Mouse (Mus musculus) ovary, postnatal 14 days (tissue): Measurements from ENCODE around the gene Ubxn6.
"Not testable (repeated sequence)": the region's sequence is repeated elsewhere in the genome, so short reads cannot be mapped to it uniquely, and the experiment has no call there.

Experiments
- DNase-seq: peaks from one replicate; pipeline ENCODE4 v3.0.0; 2022; ENCODE audit warnings: low spot score

Gene Ubxn6

DNA sequence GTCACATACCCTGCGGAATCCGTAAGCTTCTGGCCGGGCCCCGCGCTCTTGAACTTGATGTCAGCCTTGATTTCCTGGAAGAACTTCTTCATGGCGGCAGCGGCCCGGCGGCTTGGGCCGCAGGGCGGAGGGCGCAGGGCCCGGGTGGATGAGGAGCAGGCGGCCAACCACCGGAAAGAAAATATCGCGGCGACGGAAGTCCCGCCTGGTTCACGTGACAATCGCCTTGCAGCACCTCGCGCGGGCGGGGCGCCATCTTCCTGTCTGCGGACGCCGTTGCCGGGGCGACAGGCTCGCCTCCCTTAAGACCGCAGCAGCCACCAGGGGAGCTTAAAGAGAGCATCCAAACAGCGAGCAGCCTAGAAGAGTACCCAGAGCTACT lies at the start of gene Ubxn6:
Gene Ubxn6, minus strand, starts transcription at position 202 of the 382 bp plus-strand sequence.
- DNase-seq: peak; percentile 97

- no peak for DNase-seq
These were observed 49.0 kb upstream of the Ubxn6 start for GRCm38 (mm10) chr17:56123681-56124340.

GRCm38 (mm10) chr17:56123161-56123560 lies 48.3 kb upstream of the Ubxn6 start:
- no peak for DNase-seq

DNA sequence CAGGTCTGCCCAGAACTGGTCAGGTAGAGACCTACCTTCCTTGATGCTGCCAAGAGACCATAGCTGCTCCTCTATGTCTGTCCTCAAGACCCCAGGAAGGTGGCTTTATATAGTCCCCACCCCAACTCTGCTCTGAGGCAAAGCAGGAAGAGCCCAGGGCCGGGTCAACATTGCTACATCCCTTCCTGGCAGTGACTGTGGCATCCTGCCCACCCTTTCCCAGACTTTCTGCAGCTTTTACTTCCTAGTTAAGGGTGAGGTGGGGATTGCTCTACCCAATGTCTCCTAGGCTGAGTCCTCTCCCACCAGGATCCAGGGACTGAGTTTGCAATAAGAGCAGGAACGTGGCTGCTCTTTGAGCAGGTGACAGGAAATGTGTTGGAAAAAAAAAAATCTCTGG lies 47.0 kb upstream of the Ubxn6 start, which contains the start of gene Lrg1:
Gene Lrg1, minus strand, starts transcription at position 176 of the 400 bp plus-strand sequence.
- DNase-seq: no peak

DNA sequence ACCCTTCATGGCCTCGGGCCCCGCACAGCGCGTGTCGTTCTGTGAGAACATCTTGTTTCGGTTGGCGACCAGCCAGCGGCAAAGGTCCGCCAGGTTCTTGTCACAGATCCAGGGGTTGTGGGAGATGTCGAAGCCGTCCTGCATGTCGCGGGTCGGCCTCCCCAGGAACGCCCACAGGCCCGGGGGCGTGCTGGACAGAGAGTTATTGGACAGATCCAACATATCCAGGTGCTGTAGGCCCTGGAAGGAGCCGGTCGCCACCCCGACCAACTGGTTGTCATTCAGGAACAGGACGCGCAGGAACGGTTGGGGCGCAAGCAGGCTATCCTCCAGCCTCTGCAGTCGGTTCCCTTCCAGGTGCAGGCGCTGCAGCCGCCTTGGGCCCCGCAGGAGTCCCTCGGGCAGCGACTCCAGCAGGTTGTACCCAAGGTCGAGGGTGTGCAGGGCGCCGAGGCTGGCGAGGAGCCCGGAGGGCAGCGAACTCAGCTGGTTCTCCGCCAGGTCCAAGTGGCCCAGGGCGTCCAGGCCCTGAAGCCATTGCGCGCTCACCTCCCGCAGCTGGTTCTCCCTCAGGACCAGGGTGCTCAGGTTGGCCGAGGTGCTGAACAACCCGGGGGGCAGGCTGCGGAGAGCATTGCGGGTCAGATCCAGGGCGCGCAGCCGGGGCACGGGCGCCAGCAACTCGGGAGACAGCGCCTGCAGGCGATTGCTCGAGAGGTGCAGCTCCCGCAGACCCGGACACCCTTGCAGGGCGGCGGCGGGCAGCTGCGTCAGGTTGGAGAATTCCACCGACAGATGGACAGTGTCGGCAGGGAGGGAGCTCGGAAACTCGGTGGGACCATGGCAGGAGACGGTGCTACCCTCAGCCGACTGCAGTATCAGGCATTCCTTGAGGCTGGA lies 45.4 kb upstream of the Ubxn6 start:
- DNase-seq: no peak

- DNase-seq: no peak
These were observed 44.6 kb upstream of the Ubxn6 start for GRCm38 (mm10) chr17:56119431-56119830.

DNA sequence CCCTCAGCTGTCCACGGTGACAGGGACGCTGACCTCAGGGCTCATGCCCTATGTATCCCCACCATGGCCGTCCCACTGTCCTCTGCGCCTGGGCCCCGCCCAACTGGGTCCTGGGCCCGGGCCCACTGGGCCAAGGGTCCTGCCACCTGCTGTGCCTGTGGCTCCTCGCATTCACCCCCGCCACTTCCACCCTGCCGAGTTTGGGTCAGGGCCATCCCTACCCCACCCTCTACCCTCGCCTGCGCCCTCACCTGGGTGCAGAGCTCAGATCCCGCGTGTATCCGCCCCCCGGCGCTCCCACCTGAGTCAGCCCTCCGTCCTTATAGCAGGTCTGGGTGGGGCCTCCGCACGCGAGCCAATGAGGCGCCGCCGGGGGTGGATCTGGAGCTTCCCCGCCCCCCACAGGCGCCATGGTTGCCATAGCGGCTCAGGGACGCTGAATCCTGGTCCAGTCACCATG lies 42.5 kb upstream of the Ubxn6 start, which contains the start of gene Plin5:
Gene Plin5, minus strand, starts transcription at position 346 of the 460 bp plus-strand sequence.
- no peak for DNase-seq

GRCm38 (mm10) chr17:56116193-56116592 lies 41.4 kb upstream of the Ubxn6 start:
- no peak for DNase-seq

DNA sequence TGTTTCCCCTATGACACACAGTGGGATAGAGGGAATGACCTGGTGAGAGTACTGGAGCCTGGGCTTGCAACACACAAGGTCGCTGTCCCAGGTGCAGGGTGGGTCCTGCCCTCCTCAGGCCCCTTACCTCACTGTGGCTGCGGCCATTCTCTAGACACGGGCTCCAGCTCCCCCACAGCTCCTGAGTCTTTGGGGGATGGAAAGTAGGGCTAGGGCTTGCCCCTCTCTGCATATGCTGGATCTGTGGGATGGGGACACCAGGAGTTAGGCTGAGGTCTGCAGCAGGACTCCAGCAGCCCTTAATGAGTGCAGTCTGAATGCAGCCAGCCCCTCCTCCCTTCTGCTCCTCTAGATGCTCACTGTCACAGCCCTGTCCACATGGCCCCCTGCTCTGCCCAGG lies 37.9 kb upstream of the Ubxn6 start:
- no peak for DNase-seq

DNA sequence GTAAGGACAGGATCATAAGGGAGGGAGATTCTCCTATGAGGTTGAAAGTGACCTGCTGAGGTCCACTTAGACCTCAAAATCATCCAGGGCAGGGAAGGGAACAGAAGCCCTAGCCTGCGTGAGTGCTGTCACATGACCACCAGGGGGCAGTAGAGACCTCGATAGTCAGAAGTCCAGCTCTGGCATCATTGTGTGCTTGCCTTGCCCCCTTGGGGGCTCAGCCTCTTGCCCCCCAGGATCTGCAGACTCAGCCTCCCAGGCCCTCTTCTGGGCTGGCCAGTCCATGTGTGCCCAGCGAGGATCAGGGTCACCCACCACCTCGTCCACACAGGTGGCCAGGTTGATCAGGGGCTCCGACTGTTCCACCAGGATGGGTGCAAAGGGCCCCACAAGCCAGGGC lies 37.0 kb upstream of the Ubxn6 start:
- peak; percentile 50 for DNase-seq

DNA sequence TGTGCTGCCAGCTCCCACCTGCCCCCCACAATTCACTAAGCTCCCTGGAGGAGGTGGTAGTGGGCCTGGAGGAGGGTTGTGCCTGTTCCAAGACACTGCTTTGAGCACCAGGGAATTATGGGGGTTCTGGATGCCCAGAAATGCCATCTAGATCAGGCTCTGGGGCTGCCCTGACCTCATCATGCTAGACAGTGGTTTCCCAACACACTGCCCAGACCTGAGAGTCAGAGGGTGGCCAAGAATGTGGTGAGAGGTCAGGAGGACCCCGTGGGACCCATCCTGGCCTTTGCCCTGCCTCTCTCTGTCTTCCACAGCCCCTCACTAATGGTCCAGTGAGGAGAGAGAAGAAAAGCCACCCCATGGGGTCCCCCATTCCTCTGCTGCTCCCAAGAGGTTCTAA lies 36.2 kb upstream of the Ubxn6 start:
- no peak for DNase-seq

DNA sequence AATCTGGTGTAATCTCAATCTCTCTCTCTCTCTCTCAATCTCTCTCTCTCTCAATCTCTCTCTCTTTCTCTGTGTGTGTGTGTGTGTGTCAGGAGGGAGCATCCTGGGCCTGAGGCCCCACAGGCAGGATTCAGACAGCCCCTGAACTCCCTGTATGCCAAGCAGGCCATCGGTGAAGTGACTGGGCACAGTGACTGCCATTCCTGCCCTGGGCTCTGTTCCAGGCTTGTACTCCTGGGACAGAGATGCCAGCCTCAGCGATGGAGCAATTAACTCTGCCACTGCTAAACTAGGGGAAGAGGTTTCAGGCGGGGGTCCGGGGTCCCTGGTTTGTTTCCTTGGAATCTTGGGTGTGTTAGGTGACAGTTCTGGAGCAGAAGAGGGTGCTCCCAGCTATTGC lies 35.7 kb upstream of the Ubxn6 start:
- no peak for DNase-seq

- no peak for DNase-seq
These were observed 34.6 kb upstream of the Ubxn6 start, which contains the start of gene Plin4 for GRCm38 (mm10) chr17:56109219-56110051. Gene Plin4, minus strand, starts transcription at chr17:56109803.

DNA sequence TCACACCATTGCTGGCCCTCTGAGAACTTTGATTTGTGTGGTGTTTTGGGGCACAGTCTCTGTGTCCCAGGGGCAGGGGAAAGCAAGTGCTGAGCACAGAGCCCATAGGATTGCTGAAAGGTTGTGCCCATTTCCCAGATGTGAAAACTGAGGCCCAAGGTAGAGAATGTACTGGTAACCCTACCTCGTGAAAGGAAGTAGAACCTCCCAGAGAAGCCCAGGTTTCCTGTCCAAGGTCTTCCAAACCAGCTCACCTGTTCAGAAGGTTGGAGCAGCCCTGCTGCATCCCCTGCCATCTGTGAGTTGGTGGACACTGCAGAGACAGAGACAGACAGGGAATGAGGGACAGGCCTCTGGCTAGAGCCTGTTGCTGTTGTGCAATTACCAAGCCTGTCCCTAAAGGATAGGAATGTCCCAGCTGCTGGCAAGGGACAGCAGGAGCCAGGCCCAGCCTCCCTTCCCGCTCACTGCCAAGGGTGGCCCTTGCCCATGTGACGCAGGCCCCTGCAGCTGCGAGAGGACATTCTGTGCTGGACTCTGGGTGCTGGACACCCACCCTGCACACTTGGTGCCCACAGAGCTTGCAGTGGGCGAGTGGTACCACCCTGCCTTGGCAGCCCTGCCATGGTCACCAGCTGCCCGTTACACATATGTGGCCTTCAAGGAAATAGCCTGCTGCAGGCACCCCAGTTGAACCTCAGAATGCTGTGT lies 33.7 kb upstream of the Ubxn6 start:
- no peak for DNase-seq

DNA sequence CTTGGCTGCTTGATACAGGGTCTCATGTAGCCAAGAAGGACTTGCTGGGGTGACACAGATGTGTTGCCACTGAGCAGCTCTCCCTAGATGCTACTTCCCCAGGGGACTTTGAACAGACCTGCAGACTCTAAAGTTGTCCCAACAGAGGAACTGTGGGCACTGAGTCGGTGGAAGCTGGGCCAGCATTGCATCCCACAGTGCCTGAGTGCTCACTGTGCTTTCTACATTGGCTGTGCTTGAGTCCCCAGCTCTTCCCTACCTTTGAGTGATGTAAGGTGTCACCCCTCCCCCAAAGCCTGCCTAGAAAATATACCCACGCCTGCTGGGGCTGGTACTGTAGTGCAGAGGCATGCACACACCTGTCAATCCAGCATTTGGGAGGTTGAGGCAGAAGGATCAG lies 32.9 kb upstream of the Ubxn6 start:
- DNase-seq: no peak

- DNase-seq: no peak
These were observed 32.2 kb upstream of the Ubxn6 start for GRCm38 (mm10) chr17:56106981-56107380.

GRCm38 (mm10) chr17:56106436-56106835 lies 31.6 kb upstream of the Ubxn6 start:
- DNase-seq: not testable (repeated sequence)

DNA sequence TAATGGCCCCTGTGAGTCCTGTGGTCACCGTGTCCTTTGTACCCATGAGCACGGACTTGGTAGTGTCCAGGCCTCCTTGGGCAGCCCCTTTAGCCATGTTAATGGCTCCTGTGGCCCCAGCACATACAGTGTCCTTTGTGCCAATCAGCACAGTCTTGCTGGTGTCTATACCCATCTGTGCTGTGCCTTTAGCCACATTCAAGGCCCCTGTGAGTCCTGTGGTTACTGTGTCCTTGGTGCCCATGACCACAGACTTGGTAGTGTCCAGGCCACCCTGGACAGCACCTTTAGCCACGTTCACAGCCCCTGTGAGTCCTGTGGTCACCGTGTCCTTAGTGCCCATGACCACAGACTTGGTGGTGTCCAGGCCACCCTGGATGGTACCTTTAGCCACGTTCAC lies 30.0 kb upstream of the Ubxn6 start:
- DNase-seq: not testable (repeated sequence)

- no peak for DNase-seq
These were observed 28.8 kb upstream of the Ubxn6 start for GRCm38 (mm10) chr17:56103465-56104285.

- no peak for DNase-seq
These were observed 28.1 kb upstream of the Ubxn6 start for GRCm38 (mm10) chr17:56102927-56103326.

GRCm38 (mm10) chr17:56102158-56102557 lies 27.3 kb upstream of the Ubxn6 start:
- no peak for DNase-seq
